Mouse (Mus musculus) small intestine, adult 2 months (tissue): ENCODE measurements at regions not wholly inside any gene's neighbourhood (a gene's known extent, or its start where the extent isn't known, plus 50 kb on each side); places are given as distances from the start of the nearest gene placed in this dataset.

Experiments used
- H3K27ac ChIP-seq: fragments of 200-500 bp; 2 replicates; pipeline ENCODE4 v1.5.1; 2012; ENCODE audit warnings: low read depth, low read length, control low read depth, inconsistent platforms; ENCODE audit not compliant: insufficient read depth
- H3K27me3 ChIP-seq: fragments of 200-500 bp; 2 replicates; pipeline ENCODE4 v1.6.1; 2012; ENCODE audit warnings: mild to moderate bottlenecking, moderate library complexity, low read length, inconsistent platforms; ENCODE audit not compliant: control insufficient read depth, insufficient read depth
- H3K36me3 ChIP-seq: fragments of 200-500 bp; 2 replicates; pipeline ENCODE4 v1.6.1; 2012; ENCODE audit warnings: mild to moderate bottlenecking, low read length, control low read depth, inconsistent platforms; ENCODE audit not compliant: control insufficient read depth, insufficient read depth
- H3K4me1 ChIP-seq: fragments of 200-500 bp; 2 replicates; pipeline ENCODE4 v1.6.1; 2012; ENCODE audit warnings: low read length, inconsistent platforms, mixed read lengths; ENCODE audit not compliant: control insufficient read depth, insufficient read depth, insufficient read length
- H3K4me3 ChIP-seq: fragments of 200-500 bp; 2 replicates; pipeline ENCODE4 v1.5.1; 2012; ENCODE audit warnings: low read depth, mild to moderate bottlenecking, control low read depth, inconsistent platforms, low read length, moderate library complexity
- CTCF ChIP-seq: fragments of 200-500 bp; IDR thresholded peaks from 2 replicates; pipeline ENCODE4 v1.5.1; 2012; ENCODE audit warnings: low read depth, mild to moderate bottlenecking, control low read depth, inconsistent platforms, low read length, moderate library complexity, mixed read lengths; ENCODE audit not compliant: insufficient replicate concordance, insufficient read length; ENCODE audit errors: extremely low read depth
- POLR2A ChIP-seq: fragments of 200-500 bp; IDR thresholded peaks from 2 replicates; pipeline ENCODE4 v1.6.1; 2012; ENCODE audit warnings: low read depth, mild to moderate bottlenecking, control low read depth, inconsistent platforms, low read length, moderate library complexity
- WGBS: fragments of 180-500 bp; shearing (Covaris S2); methylation state at CpG from one replicate; pipeline ENCODE4 v1.1.7; 2018; 5-methylcytosine and 5-hydroxymethylcytosine counted together

- Histone ChIP-seq H3K36me3 (no peaks in the 10 kb centered on the region), H3K27me3 (no peaks in the 10 kb centered on the region), H3K4me3 (no peak overlapping the region), H3K4me1 (peaks cover 3% of the 10 kb centered on the region; the same call in 1 of the 2 replicates), H3K27ac (no peak overlapping the region)
- TF ChIP-seq POLR2A (no peak), CTCF (no peak)
- WGBS: 84% methylated on average over 4 of the region's 4 CpGs
These were observed 212.0 kb downstream of the Parm1 start for GRCm38 (mm10) chr5:91729415-91729814.

GRCm38 (mm10) chr5:91727448-91727847, 210.0 kb downstream of the Parm1 start:
- Histone ChIP-seq H3K4me1 (peaks cover 3% of the 10 kb centered on the region; the same call in 1 of the 2 replicates), H3K27me3 (no peaks in the 10 kb centered on the region), H3K4me3 (no peak overlapping the region), H3K36me3 (no peaks in the 10 kb centered on the region), H3K27ac (0 out of 2 replicates have a peak overlapping the region, but pooled peaks have one; percentile 22)
- 22% methylated on average over 2 of the region's 2 CpGs for WGBS
- TF ChIP-seq POLR2A: no peak
- TF ChIP-seq CTCF: no peak

GRCm38 (mm10) chr5:91726118-91726500, 208.7 kb downstream of the Parm1 start:
- Histone ChIP-seq H3K4me1 (peaks cover 10% of the 10 kb centered on the region; the same call in 1 of the 2 replicates), H3K27me3 (no peaks in the 10 kb centered on the region), H3K27ac (no peak overlapping the region), H3K4me3 (no peak overlapping the region), H3K36me3 (no peaks in the 10 kb centered on the region)
- WGBS: 78% methylated on average over 6 of the region's 6 CpGs
- no peak for TF ChIP-seq POLR2A
- TF ChIP-seq CTCF: no peak

GRCm38 (mm10) chr5:91725380-91726117, 208.1 kb downstream of the Parm1 start:
- TF ChIP-seq CTCF (no peak), POLR2A (no peak)
- WGBS: 80% methylated on average over 4 of the region's 4 CpGs
- Histone ChIP-seq H3K27ac (no peak overlapping the region), H3K27me3 (no peaks in the 10 kb centered on the region), H3K36me3 (no peaks in the 10 kb centered on the region), H3K4me1 (peaks cover 12% of the 10 kb centered on the region; the same call in 1 of the 2 replicates), H3K4me3 (no peak overlapping the region)

- Histone ChIP-seq H3K27me3 (no peaks in the 10 kb centered on the region), H3K27ac (no peak overlapping the region), H3K36me3 (no peaks in the 10 kb centered on the region), H3K4me1 (peaks cover 12% of the 10 kb centered on the region; the same call in 1 of the 2 replicates), H3K4me3 (no peak overlapping the region)
- TF ChIP-seq POLR2A (no peak), CTCF (no peak)
- WGBS: 96% methylated on average over 1 of the region's 1 CpGs
These were observed 207.5 kb downstream of the Parm1 start for GRCm38 (mm10) chr5:91724881-91725280.

GRCm38 (mm10) chr5:91723416-91723815, 206.0 kb downstream of the Parm1 start:
- TF ChIP-seq CTCF: no peak
- no peak for TF ChIP-seq POLR2A
- no peak overlapping the region for H3K27ac ChIP-seq
- no peaks in the 10 kb centered on the region for H3K27me3 ChIP-seq
- WGBS: 82% methylated on average over 1 of the region's 1 CpGs
- peaks cover 12% of the 10 kb centered on the region; the same call in 1 of the 2 replicates for H3K4me1 ChIP-seq
- H3K36me3 ChIP-seq: no peaks in the 10 kb centered on the region
- H3K4me3 ChIP-seq: no peak overlapping the region

GRCm38 (mm10) chr5:91722982-91723381, 205.6 kb downstream of the Parm1 start:
- WGBS: 78% methylated on average over 5 of the region's 5 CpGs
- Histone ChIP-seq H3K27me3 (no peaks in the 10 kb centered on the region), H3K36me3 (no peaks in the 10 kb centered on the region), H3K4me3 (no peak overlapping the region), H3K4me1 (peaks cover 12% of the 10 kb centered on the region; the same call in 1 of the 2 replicates), H3K27ac (no peak overlapping the region)
- TF ChIP-seq POLR2A (no peak), CTCF (no peak)
